Mouse (Mus musculus): ENCODE data around the gene Hist1h2ad. TPM values are rescaled to one million over a fixed set of nuclear protein-coding genes. Genes with fewer than 3 reads are reported as not detected.
A peak's percentile ranks its signal among the peaks of the same experiment; 100 is the strongest.

Hist1h2ad gene
- polyA plus RNA-seq, 2 experiments from 2014 or later: 2.3 TPM; not detected in 1

DNA sequence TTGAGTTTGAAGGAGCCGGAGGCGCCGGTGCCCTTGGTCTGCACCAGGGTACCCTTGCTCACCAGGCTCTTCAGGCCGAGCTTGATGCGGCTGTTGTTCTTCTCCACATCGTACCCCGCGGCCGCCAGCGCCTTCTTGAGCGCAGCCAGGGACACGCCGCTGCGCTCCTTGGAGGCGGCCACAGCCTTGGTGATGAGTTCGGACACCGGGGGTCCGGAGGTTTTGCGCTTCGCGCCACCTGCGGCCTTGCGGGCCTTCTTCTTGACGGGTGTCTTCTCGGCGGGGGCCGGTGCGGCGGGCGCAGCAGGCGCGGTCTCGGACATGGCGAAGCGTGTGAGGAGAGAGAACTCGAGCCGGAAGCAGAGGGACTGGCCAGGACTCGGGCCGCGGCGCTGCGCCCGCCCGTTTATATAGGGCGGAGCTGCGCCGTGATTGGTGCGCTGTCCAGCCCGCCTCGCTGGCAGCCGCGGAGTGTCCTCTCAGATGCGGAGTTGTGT is 48.0 kb downstream of the Hist1h2ad start, which contains the start of gene Hist1h1e:
Hist1h1e (minus strand) TSS at position 384 of the 497 bp plus-strand sequence.
- peak; percentile 36 for ATAC-seq

DNA sequence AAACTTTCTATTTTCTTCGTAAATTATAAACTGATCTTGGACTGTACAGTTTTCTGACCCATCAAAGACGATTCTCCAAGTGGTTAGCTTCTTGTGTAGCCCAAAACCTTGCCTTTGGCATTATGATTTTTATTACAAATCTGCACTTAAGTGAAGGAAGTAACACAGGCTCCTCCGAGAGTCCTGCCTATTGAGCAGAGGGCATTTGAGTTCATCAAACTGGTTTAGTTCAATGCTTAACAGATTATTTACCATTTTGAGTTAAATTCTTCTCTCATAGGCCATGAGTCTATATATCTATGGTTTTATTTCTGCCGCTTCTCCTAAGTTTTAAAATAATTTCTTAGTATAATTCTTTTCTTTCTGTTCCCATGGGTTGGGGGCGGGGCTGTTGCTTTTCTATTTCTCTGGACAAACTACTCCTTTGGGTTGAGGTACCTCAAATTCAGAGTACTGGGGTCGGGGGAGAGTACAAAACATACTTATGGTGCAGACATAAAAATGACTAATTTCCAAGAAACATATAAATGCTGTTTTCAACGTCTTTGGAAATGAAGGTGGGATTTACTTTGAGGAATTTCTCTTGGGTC is 48.8 kb downstream of the Hist1h2ad start:
- ATAC-seq: no peak

Other genes with a start within 250 kb of the Hist1h2ad start
- 10 to 100 TPM; 29.2 to 34.1 TPM for gene Zfp322a, start 205.2 kb upstream of the Hist1h2ad start, polyA plus RNA-seq (2017; shearing (Covaris generic))
- 10 to 100 TPM; 10.4 to 11.1 TPM for gene Abt1, start 150.5 kb upstream of the Hist1h2ad start, polyA plus RNA-seq (2017; shearing (Covaris generic))
- not detected for gene Btn1a1, start 108.5 kb upstream of the Hist1h2ad start, polyA plus RNA-seq (2017; shearing (Covaris generic))
- not detected for gene Btn2a2, start 85.5 kb upstream of the Hist1h2ad start, polyA plus RNA-seq (2017; shearing (Covaris generic))
- 1 to 10 TPM; 2.7 to 3.2 TPM for gene Hist1h4h, start 43.3 kb upstream of the Hist1h2ad start, polyA plus RNA-seq (2017; shearing (Covaris generic))
- not detected for gene Hist1h2af, start 40.5 kb upstream of the Hist1h2ad start, polyA plus RNA-seq (2017; shearing (Covaris generic))
- gene Hist1h3g, start 39.0 kb upstream of the Hist1h2ad start, polyA plus RNA-seq (2017; shearing (Covaris generic)): 1 to 10 TPM in 1 of 2 experiments, not detected in 1; 1.1 TPM
- under 1 TPM in 1 of 2 experiments, not detected in 1; 0.38 TPM for gene Hist1h2bh, start 31.0 kb upstream of the Hist1h2ad start, polyA plus RNA-seq (2017; shearing (Covaris generic))
- 1 to 10 TPM in 1 of 2 experiments, not detected in 1; 1.1 TPM for gene Hist1h3f, start 30.3 kb upstream of the Hist1h2ad start, polyA plus RNA-seq (2017; shearing (Covaris generic))
- gene Hist1h4f, start 22.7 kb upstream of the Hist1h2ad start, polyA plus RNA-seq (2017; shearing (Covaris generic)): 1 to 10 TPM in 1 of 2 experiments, not detected in 1; 2.8 TPM
- gene Hist1h1d, start 21.1 kb upstream of the Hist1h2ad start, polyA plus RNA-seq (2017; shearing (Covaris generic)): under 1 TPM; 0.31 to 0.79 TPM
- gene Hist1h3e, start 12.0 kb upstream of the Hist1h2ad start, polyA plus RNA-seq (2017; shearing (Covaris generic)): 1 to 10 TPM in 1 of 2 experiments, under 1 TPM in 1; 0.86 to 1.6 TPM
- gene Hist1h2ae, start 3.2 kb upstream of the Hist1h2ad start, polyA plus RNA-seq (2017; shearing (Covaris generic)): 10 to 100 TPM; 26.7 to 59.1 TPM
- 1 to 10 TPM; 4.0 to 5.7 TPM for gene Hist1h2bg, start 3.0 kb upstream of the Hist1h2ad start, polyA plus RNA-seq (2017; shearing (Covaris generic))
- under 1 TPM in 1 of 2 experiments, not detected in 1; 0.83 TPM for gene Hist1h2bf, start 185 bp upstream of the Hist1h2ad start, polyA plus RNA-seq (2017; shearing (Covaris generic))
- gene Hist1h3d, start 1.4 kb downstream of the Hist1h2ad start, polyA plus RNA-seq (2017; shearing (Covaris generic)): not detected
- gene Hist1h4d, start 7.2 kb downstream of the Hist1h2ad start, polyA plus RNA-seq (2017; shearing (Covaris generic)): 10 to 100 TPM; 36.8 to 39.3 TPM
- gene Hist1h2be, start 46.7 kb downstream of the Hist1h2ad start, polyA plus RNA-seq (2017; shearing (Covaris generic)): 1 to 10 TPM; 1.5 to 1.7 TPM
- gene Hist1h1e, start 48.2 kb downstream of the Hist1h2ad start, polyA plus RNA-seq (2017; shearing (Covaris generic)): 10 to 100 TPM; 11.9 to 13.5 TPM
- under 1 TPM in 1 of 2 experiments, not detected in 1; 0.28 TPM for gene Hist1h2ac, start 109.6 kb downstream of the Hist1h2ad start, polyA plus RNA-seq (2017; shearing (Covaris generic))
- gene Hist1h2bc, start 109.8 kb downstream of the Hist1h2ad start, polyA plus RNA-seq (2017; shearing (Covaris generic)): 1 to 10 TPM in 1 of 2 experiments, under 1 TPM in 1; 0.85 to 5.4 TPM
- not detected for gene Hist1h1t, start 121.4 kb downstream of the Hist1h2ad start, polyA plus RNA-seq (2017; shearing (Covaris generic))
- 1 to 10 TPM in 1 of 2 experiments, under 1 TPM in 1; 0.57 to 7.4 TPM for gene Hist1h4c, start 124.1 kb downstream of the Hist1h2ad start, polyA plus RNA-seq (2017; shearing (Covaris generic))
- under 1 TPM in 1 of 2 experiments, not detected in 1; 0.80 TPM for gene Hfe, start 136.5 kb downstream of the Hist1h2ad start, polyA plus RNA-seq (2017; shearing (Covaris generic))
- gene Hist1h1c, start 164.4 kb downstream of the Hist1h2ad start, polyA plus RNA-seq (2017; shearing (Covaris generic)): 10 to 100 TPM in 1 of 2 experiments, 1 to 10 TPM in 1; 5.3 to 15.2 TPM
- gene Hist1h3c, start 171.2 kb downstream of the Hist1h2ad start, polyA plus RNA-seq (2017; shearing (Covaris generic)): 1 to 10 TPM in 1 of 2 experiments, not detected in 1; 2.4 TPM
- gene Hist1h2bb, start 172.4 kb downstream of the Hist1h2ad start, polyA plus RNA-seq (2017; shearing (Covaris generic)): under 1 TPM in 1 of 2 experiments, not detected in 1; 0.73 TPM
- gene Hist1h2ab, start 176.7 kb downstream of the Hist1h2ad start, polyA plus RNA-seq (2017; shearing (Covaris generic)): 1 to 10 TPM; 9.5 to 10.0 TPM
- gene Hist1h3b, start 177.9 kb downstream of the Hist1h2ad start, polyA plus RNA-seq (2017; shearing (Covaris generic)): not detected
- gene Hist1h4b, start 182.6 kb downstream of the Hist1h2ad start, polyA plus RNA-seq (2017; shearing (Covaris generic)): 1 to 10 TPM in 1 of 2 experiments, not detected in 1; 2.8 TPM
- gene Hist1h4a, start 186.8 kb downstream of the Hist1h2ad start, polyA plus RNA-seq (2017; shearing (Covaris generic)): 1 to 10 TPM in 1 of 2 experiments, not detected in 1; 3.1 TPM
- 1 to 10 TPM in 1 of 2 experiments, under 1 TPM in 1; 0.73 to 1.7 TPM for gene Hist1h3a, start 188.0 kb downstream of the Hist1h2ad start, polyA plus RNA-seq (2017; shearing (Covaris generic))
- gene Hist1h1a, start 189.3 kb downstream of the Hist1h2ad start, polyA plus RNA-seq (2017; shearing (Covaris generic)): 1 to 10 TPM; 5.1 to 7.8 TPM
- gene Trim38, start 195.5 kb downstream of the Hist1h2ad start, polyA plus RNA-seq (2017; shearing (Covaris generic)): not detected
- not detected for gene Slc17a2, start 232.6 kb downstream of the Hist1h2ad start, polyA plus RNA-seq (2017; shearing (Covaris generic))